Mouse (Mus musculus) neural tube, embryonic 13.5 days (tissue): ENCODE results near the gene Fdps. TPM values are rescaled to one million over a fixed set of nuclear protein-coding genes. Genes with fewer than 3 reads are reported as not detected.

Experiments used
- ATAC-seq: fragments of 200-750 bp; cut with Nextera tagmentation; 2 replicates; pipeline ENCODE4 v1.8.0; 2017; ENCODE audit warnings: low read depth, mild to moderate bottlenecking, moderate TSS enrichment, moderate library complexity
- H3K27ac ChIP-seq: fragments of 300-500 bp; sonication (generic); replicated peaks from 2 replicates; pipeline ENCODE4 v1.5.1; 2015; ENCODE audit warnings: moderate library complexity, mild to moderate bottlenecking, inconsistent platforms
- H3K27me3 ChIP-seq: fragments of 300-500 bp; sonication (generic); 2 replicates; pipeline ENCODE4 v1.6.1; 2015; ENCODE audit warnings: mild to moderate bottlenecking, inconsistent platforms
- H3K36me3 ChIP-seq: fragments of 300-500 bp; sonication (generic); 2 replicates; pipeline ENCODE4 v1.6.1; 2015; ENCODE audit warnings: mild to moderate bottlenecking, inconsistent platforms
- H3K4me1 ChIP-seq: fragments of 300-500 bp; sonication (generic); replicated peaks from 2 replicates; pipeline ENCODE4 v1.6.1; 2015; ENCODE audit warnings: inconsistent platforms
- H3K4me2 ChIP-seq: fragments of 300-500 bp; sonication (generic); 2 replicates; pipeline ENCODE4 v1.6.1; 2015; ENCODE audit warnings: inconsistent platforms, mild to moderate bottlenecking, moderate library complexity
- H3K4me3 ChIP-seq: fragments of 300-500 bp; sonication (generic); 2 replicates; pipeline ENCODE4 v1.5.1; 2015; ENCODE audit warnings: mild to moderate bottlenecking, inconsistent platforms
- H3K9ac ChIP-seq: fragments of 300-500 bp; sonication (generic); 2 replicates; pipeline ENCODE4 v1.6.1; 2015; ENCODE audit warnings: moderate library complexity, mild to moderate bottlenecking, inconsistent platforms
- H3K9me3 ChIP-seq: fragments of 300-500 bp; sonication (generic); 2 replicates; pipeline ENCODE4 v1.6.1; 2016; ENCODE audit warnings: inconsistent platforms
- WGBS: fragments of 180-500 bp; shearing (Covaris S2); methylation state at CpG from one replicate; pipeline ENCODE4 v1.1.7; 2015; 5-methylcytosine and 5-hydroxymethylcytosine counted together
- polyA plus RNA-seq: library from polyadenylated mRNA; unstranded; fragments of >200 nt; fragmentation: Nextera tagmentation; extraction: Ambion mirVana; gene quantifications from 2 replicates; pipeline ENCODE4 v1.2.1, GENCODE M21; 2015

Fdps gene
- polyA plus RNA-seq, result 329 and 357 TPM in 2 replicates

DNA sequence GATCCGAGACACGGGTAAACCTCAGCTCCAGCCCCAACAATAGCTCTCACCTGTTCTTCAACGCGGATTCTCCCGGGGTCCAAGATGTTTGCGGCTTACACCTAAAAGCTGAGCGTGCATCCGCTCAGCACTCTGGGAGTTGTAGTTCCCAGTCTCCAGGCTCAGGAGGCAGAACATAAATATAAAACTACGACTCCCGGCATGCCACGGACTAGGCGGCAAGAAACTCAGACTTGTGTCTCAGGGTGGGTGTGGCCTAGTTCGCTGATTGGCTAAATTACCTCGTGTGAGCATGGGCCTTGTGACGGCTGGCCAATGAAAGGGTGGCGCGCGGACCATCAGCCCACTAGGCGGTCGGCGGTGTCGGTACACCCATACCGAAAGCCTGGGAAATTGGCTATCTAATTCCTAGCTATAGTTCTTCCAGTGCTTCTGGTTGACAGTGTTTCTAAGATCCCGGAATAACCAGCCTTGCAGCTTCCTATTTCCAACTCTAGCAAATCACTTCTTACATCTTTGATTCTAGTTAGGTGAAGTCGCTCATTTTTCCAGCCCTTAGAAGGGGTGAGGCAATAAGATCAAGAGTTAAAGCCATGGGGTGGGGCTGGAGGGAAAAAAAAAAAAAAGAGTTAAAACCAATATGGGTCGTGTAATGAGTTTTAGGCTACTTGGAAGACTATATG lies at the start of gene Fdps:
Gene Fdps (minus strand): TSS at position 148 of the 683 bp plus-strand sequence.
- WGBS, result under 1% methylated on average over 26 of the region's 26 CpGs
- H3K4me3 ChIP-seq, result peak within 1 kb of the TSS; percentile 69
- peak; percentile 99 for ATAC-seq
- peaks cover 31% of the 10 kb centered on the region for H3K4me1 ChIP-seq
- H3K9ac ChIP-seq, result peak within 1 kb of the TSS; percentile 77
- no peaks in the 10 kb centered on the region for H3K27me3 ChIP-seq
- peak within 1 kb of the TSS; percentile 85 for H3K27ac ChIP-seq
- H3K4me2 ChIP-seq, result peak within 1 kb of the TSS; percentile 91
- H3K9me3 ChIP-seq, result no peaks in the 10 kb centered on the region
- peaks cover 33% of the 10 kb centered on the region for H3K36me3 ChIP-seq

DNA sequence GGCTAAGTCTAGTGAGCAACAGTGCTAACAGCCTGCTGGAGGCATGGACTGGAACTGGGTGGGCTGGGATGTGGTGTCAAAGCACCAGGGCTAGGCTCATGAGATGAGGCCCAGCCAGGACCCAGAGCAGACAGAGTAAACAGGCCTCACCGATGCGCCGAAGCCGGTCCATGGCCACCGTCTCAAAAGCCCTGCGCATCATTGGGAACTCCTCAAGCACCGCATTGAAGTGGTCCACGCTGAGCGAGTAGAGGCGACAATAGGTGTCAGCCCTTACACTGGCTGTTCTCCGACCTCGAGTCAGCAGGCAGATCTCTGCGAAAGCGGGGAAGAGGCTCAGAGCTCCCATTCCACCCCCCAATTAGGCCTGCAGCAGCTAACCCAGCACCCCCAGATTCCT lies 46.8 kb upstream of the Fdps start:
- H3K9ac ChIP-seq, result no peak overlapping the region
- H3K4me3 ChIP-seq, result no peak overlapping the region
- H3K36me3 ChIP-seq, result peaks cover 30% of the 10 kb centered on the region; the same call in 1 of the 2 replicates
- H3K27me3 ChIP-seq, result peaks cover 24% of the 10 kb centered on the region
- no peak overlapping the region for H3K4me2 ChIP-seq
- H3K4me1 ChIP-seq, result peaks cover 11% of the 10 kb centered on the region; the same call in 1 of the 2 replicates
- no peak overlapping the region for H3K27ac ChIP-seq
- no peaks in the 10 kb centered on the region for H3K9me3 ChIP-seq
- WGBS, result 70% methylated on average over 14 of the region's 14 CpGs
- ATAC-seq, result no peak

DNA sequence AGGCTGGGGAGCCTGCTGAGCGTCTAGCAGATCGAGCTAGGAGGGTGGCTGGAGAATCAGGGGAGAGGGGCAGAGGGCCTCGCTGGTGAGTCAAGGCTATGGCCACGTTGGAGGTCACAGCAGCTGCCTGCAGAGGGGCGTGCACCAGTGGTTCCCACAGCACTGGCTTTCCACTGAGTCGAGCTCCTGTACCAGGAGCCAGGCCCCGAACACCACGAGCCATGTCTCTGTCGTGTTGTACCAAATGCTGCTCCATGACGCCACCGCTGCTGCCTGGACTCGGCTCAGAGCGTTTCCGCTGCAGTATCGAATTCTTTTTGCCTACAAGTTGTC lies 46.2 kb upstream of the Fdps start:
- peaks cover 24% of the 10 kb centered on the region for H3K27me3 ChIP-seq
- peak overlapping the region; percentile 34; the same call in 1 of the 2 replicates for H3K4me2 ChIP-seq
- no peak overlapping the region for H3K4me3 ChIP-seq
- peaks cover 11% of the 10 kb centered on the region; the same call in 1 of the 2 replicates for H3K4me1 ChIP-seq
- 18% methylated on average over 15 of the region's 15 CpGs for WGBS
- H3K9ac ChIP-seq, result no peak overlapping the region
- H3K36me3 ChIP-seq, result peaks cover 30% of the 10 kb centered on the region; the same call in 1 of the 2 replicates
- H3K9me3 ChIP-seq, result no peaks in the 10 kb centered on the region
- no peak overlapping the region for H3K27ac ChIP-seq
- ATAC-seq, result no peak

DNA sequence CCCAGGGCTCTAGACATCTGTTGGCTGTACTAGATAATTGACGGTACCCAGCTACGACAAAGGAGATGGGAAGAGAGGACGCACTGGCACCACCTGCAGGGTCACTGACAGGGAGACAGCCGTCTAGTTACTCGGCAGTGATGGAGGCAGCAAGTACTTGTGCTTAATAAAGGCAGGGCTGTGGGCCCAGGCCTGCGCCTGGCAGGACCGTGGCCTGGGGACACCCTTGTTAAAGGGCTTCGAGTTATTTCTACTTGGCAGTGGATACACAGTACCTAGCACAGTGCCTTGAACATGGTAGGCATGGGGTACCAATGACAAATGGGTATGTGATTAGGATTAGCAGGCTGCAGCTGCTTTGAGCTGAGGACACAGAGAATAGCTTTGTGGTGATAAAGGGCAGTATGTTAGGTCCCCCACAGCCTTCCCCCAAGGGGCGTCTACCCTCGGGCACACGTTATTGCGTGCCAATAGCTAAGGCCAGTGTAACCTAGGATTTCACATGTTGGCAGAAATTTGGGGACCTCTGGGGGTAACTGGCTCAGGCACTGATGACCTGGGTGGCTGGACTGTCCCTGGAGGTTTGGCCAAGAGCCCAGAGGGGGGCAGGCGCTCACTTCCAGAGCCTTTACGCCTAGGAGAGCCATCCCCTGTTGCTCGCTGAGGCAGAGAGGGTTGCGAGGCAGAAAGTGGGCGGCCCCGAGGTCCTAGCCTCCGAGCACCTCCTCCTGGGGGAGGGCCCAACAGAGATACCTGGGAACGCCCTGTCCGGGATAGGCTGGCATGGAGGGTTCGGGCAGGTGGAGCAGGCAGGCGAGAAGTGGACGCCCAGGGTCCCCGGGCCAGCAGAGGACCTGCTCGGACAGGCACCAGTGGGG lies 45.6 kb upstream of the Fdps start:
- H3K27ac ChIP-seq, result no peak overlapping the region
- H3K4me3 ChIP-seq, result no peak overlapping the region
- WGBS, result 18% methylated on average over 26 of the region's 26 CpGs
- peaks cover 11% of the 10 kb centered on the region; the same call in 1 of the 2 replicates for H3K4me1 ChIP-seq
- H3K36me3 ChIP-seq, result peaks cover 26% of the 10 kb centered on the region; the same call in 1 of the 2 replicates
- no peak overlapping the region for H3K9ac ChIP-seq
- H3K27me3 ChIP-seq, result peaks cover 24% of the 10 kb centered on the region
- ATAC-seq, result 0 out of 2 replicates have a peak, but pooled peaks have one; percentile 30
- no peaks in the 10 kb centered on the region for H3K9me3 ChIP-seq
- H3K4me2 ChIP-seq, result peak overlapping the region; percentile 34; the same call in 1 of the 2 replicates

DNA sequence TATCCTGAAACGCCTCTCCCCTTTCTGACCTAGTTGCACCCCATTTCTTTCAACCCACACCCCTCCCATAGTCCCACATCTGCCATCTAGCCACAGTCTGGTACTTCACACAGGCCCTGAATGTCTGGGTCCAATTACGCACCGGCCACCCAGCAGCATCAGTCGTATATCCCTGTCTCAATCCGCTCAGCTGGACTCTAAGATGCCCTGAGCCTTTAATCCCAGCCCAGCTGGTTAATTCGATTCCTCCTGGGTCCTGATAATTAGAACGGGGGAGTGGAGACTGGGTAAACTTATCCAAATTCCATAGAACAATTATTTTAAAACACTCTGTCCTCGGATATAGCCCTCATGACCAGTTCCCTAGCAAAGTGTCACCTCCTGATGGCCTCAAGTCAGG lies 43.8 kb upstream of the Fdps start:
- no peak overlapping the region for H3K4me3 ChIP-seq
- no peak overlapping the region for H3K4me2 ChIP-seq
- ATAC-seq, result no peak
- peaks cover 14% of the 10 kb centered on the region; the same call in 1 of the 2 replicates for H3K36me3 ChIP-seq
- H3K4me1 ChIP-seq, result peaks cover 11% of the 10 kb centered on the region; the same call in 1 of the 2 replicates
- peaks cover 24% of the 10 kb centered on the region for H3K27me3 ChIP-seq
- H3K9ac ChIP-seq, result no peak overlapping the region
- no peak overlapping the region for H3K27ac ChIP-seq
- WGBS, result 57% methylated on average over 8 of the region's 8 CpGs
- no peaks in the 10 kb centered on the region for H3K9me3 ChIP-seq

DNA sequence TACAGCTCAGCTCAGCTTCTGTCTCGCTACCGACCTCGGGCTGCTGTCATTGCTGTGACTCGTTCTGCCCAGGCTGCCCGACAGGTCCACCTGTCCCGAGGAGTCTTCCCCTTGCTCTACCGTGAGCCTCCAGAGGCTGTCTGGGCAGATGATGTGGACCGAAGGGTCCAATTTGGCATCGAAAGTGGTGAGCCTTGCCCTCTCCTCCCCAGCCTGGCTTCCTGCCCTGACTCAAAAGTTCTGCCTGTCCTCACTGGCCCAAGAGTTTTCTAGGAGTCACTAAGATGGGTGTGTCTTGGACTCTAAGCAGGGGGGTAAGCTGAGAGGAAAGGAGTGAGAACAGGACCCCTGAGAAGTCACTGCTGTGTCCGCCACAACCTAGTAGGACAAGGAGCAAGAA lies 43.1 kb upstream of the Fdps start:
- Histone ChIP-seq H3K27me3 (peaks cover 17% of the 10 kb centered on the region), H3K27ac (no peak overlapping the region)

DNA sequence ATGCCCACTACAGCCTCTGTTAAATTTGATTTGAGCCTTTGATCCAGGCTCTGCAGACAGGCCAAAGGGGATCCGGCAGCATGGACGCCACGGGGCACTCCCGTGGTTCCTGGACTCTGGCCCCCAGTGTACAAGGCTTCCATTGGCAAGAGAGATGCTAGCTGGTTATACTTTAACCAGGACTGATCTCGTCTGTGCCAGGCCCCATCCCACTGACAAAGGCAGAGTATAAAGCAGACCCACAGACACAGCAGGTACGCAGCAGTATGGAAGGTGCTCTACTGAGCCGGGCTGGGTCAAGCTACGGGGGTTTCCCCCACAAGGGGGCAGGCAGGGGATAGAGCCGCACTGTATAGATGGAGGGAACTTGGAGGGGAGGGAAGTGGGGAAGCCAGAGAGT lies 34.6 kb upstream of the Fdps start:
- WGBS, result 31% methylated on average over 9 of the region's 9 CpGs
- Histone ChIP-seq H3K4me3 (no peak overlapping the region), H3K4me1 (peaks cover 8% of the 10 kb centered on the region), H3K9ac (no peak overlapping the region), H3K36me3 (no peaks in the 10 kb centered on the region), H3K27me3 (no peaks in the 10 kb centered on the region; the same call in 1 of the 2 replicates), H3K27ac (no peak overlapping the region), H3K9me3 (no peaks in the 10 kb centered on the region), H3K4me2 (no peak overlapping the region)
- ATAC-seq, result no peak

More for the DNA sequence above, 43.1 kb upstream of the Fdps start:
- Histone ChIP-seq H3K4me3 (no peak overlapping the region), H3K36me3 (0 out of 2 replicates have a peak, but pooled peaks cover 7% of the 10 kb centered on the region), H3K4me2 (no peak overlapping the region), H3K4me1 (peaks cover 11% of the 10 kb centered on the region; the same call in 1 of the 2 replicates), H3K9me3 (no peaks in the 10 kb centered on the region), H3K9ac (no peak overlapping the region)
- ATAC-seq, result no peak
- WGBS, result 83% methylated on average over 10 of the region's 10 CpGs

DNA sequence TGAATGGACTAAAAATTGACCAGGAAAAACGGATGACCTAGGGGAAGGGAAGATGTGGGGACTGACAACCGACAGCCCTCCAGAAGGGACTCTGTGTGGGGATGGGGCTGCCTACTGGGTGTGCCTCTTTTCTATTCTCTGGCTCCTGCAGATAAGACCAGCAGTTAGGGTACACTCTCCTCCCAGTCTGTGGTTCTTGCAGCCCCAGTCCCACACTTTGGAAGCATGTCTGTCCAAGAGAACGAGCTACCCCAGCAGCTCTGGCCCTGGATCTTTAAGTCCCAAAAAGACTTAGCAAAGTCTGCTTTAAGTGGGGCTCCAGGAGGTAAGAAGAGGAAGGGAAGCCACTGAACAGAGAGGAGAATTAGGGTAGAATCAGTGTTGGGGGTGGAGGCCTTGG lies 34.2 kb upstream of the Fdps start, which contains the start of gene Pklr:
Gene Pklr (plus strand): TSS at position 185 of the 400 bp plus-strand sequence.
- Histone ChIP-seq H3K36me3 (no peaks in the 10 kb centered on the region), H3K27me3 (no peaks in the 10 kb centered on the region; the same call in 1 of the 2 replicates), H3K4me2 (no peak within 1 kb of the TSS), H3K9me3 (no peaks in the 10 kb centered on the region), H3K4me1 (peaks cover 8% of the 10 kb centered on the region), H3K27ac (no peak within 1 kb of the TSS), H3K4me3 (no peak within 1 kb of the TSS), H3K9ac (no peak within 1 kb of the TSS)
- 63% methylated on average over 3 of the region's 3 CpGs for WGBS
- no peak for ATAC-seq

DNA sequence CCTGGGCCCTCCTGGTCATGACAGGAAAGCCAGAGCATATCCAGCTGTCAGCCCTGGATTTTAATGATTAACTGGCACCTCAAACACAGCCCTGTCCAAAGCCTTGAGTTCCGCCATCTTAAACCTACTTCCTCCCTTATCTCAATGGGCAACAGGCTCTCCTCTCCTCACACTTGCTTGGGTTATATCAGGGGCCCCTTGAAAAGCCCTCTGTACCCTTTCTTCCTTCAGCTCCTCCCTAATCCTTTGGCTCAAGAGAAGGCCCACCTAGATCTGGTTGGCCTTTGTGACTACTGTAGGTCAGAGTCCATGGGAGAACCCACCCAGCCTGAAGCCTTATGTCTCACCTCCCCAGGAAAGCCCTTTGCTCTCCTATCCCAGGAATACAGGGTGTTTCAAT lies 32.0 kb upstream of the Fdps start:
- Histone ChIP-seq H3K36me3 (no peaks in the 10 kb centered on the region), H3K27me3 (no peaks in the 10 kb centered on the region; the same call in 1 of the 2 replicates), H3K4me2 (no peak overlapping the region), H3K4me1 (peaks cover 8% of the 10 kb centered on the region), H3K27ac (no peak overlapping the region), H3K4me3 (no peak overlapping the region), H3K9ac (no peak overlapping the region), H3K9me3 (no peaks in the 10 kb centered on the region)
- WGBS, result 96% methylated on average over 1 of the region's 1 CpGs
- no peak for ATAC-seq

DNA sequence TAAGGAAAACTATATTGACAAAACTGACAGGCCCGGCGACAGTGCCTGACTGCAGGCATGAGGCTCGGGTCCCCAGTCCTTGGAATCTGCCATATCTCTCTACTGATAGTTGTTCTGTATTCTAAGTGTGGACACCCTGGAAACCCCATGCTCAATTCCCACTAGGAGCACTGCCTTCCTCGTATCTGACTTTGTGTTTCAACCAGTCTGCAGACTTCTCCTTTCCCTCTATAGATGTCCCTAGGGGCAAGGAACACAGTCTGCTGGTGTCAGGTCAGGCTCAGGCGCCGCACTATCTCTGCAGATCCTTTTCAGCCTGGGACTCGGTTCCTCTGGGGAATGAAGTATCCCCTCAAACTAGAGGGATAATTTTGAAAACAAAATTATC lies 31.3 kb upstream of the Fdps start:
- Histone ChIP-seq H3K27me3 (no peaks in the 10 kb centered on the region; the same call in 1 of the 2 replicates), H3K4me3 (no peak overlapping the region), H3K36me3 (no peaks in the 10 kb centered on the region), H3K27ac (no peak overlapping the region), H3K4me2 (no peak overlapping the region), H3K9ac (no peak overlapping the region), H3K9me3 (no peaks in the 10 kb centered on the region), H3K4me1 (peaks cover 8% of the 10 kb centered on the region)
- 85% methylated on average over 7 of the region's 7 CpGs for WGBS
- ATAC-seq, result no peak

DNA sequence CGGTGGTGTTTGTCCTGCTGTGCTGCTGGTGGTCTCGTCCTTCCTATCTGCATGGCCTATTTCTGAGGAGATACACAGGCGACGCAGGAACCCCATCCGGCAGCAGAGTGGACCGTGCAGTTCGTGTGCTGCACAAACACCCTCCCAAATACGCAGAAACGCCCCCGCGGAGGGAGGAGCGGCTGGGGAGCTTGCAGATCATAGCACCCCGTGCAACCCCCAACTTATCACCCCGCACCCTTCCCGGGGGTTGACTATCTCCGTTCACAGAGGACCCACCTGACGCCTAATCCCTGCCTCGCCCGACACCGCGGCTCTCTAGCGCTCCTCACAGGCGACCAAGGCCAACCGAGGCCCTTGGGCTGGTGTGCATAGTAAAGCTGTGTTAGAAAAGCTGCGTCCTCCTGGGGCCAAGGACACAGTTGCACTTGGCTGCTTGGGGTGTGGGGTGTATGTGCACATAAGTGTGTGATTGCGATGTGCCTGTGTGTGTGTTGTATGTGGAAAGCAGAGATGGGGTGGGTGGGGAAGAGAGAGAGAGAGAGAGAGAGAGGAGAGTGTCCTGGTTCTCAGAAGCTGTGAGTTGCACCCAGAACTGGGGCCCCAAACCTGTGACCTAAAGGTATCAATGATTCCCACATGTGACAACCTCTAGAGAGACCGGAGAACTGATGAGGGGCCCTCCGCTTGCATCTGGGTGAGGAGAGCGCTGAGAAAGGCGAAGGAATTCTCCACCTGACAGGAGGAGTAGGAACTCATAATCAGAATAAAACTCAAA lies 30.7 kb upstream of the Fdps start:
- Histone ChIP-seq H3K9ac (peak overlapping the region; percentile 67), H3K27me3 (no peaks in the 10 kb centered on the region; the same call in 1 of the 2 replicates), H3K4me3 (peak overlapping the region; percentile 34), H3K27ac (no peak overlapping the region), H3K36me3 (no peaks in the 10 kb centered on the region), H3K9me3 (no peaks in the 10 kb centered on the region), H3K4me1 (peaks cover 8% of the 10 kb centered on the region), H3K4me2 (peak overlapping the region; percentile 64)
- peak; percentile 72 for ATAC-seq
- WGBS, result 16% methylated on average over 30 of the region's 30 CpGs
